Comparison of ENCODE assay signal across 9 mouse cellular contexts in the genomic region with DNA sequence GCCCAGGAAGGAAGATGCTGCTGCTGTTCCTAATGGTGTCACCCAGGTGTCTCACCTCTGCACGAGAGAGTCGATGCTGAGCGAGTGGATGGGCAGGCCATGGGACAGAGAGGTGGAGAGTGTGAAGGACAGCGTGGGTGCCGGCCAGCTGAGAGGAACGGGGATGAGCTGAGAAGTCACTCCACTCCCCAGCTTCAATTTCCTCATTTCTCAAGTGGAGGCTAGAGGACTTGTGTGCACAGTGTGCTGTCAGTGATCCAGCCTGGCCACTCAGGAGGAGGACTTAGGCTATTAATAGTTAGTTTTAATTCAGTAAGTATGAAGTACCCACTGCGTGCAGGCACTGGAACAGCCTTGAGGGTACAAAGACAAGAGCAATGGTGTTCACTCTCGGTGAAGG. TPM values are rescaled to one million over a fixed set of nuclear protein-coding genes. Genes with fewer than 3 reads are reported as not detected.
A peak's percentile ranks its signal among the peaks of the same experiment; 100 is the strongest.
DNase-seq lines count a peak whose midpoint lies in the region; ATAC-seq lines count a peak whose summit lies in the region.
"Had no signal": no experiment of that assay in that cellular context is flagged by ENCODE, and none has a peak within 500 bp of the region (broad histone marks: within the 10 kb centered on the region; RNA-seq: fewer than 3 reads in every experiment).

No protein-coding gene starts in this region.

- no peak overlapping the region for H3K4me2 ChIP-seq in hindbrain, embryonic 11.5 days (replicated peaks; ENCODE audit: low read depth, low read length)
- no peak overlapping the region for H3K4me2 ChIP-seq in embryonic facial prominence, embryonic 13.5 days
- no peak overlapping the region for H3K4me2 ChIP-seq in limb, embryonic 13.5 days (replicated peaks)

- 63% methylated on average over 8 of the region's 8 CpGs for WGBS in hindbrain, embryonic 10.5 days
- WGBS in hindbrain, embryonic 11.5 days: 59% methylated on average over 8 of the region's 8 CpGs
- 61% methylated on average over 8 of the region's 8 CpGs for WGBS in embryonic facial prominence, embryonic 13.5 days
- 36% methylated on average over 8 of the region's 8 CpGs for WGBS in limb, embryonic 13.5 days

- no peak for ATAC-seq in hindbrain, embryonic 11.5 days (ENCODE audit: low FRiP score)
- no peak for ATAC-seq in embryonic facial prominence, embryonic 13.5 days (ENCODE audit: insufficient number of reproducible peaks, insufficient read depth, low FRiP score, low TSS enrichment, low read depth)
- no peak; the same call in 1 of the 2 replicates for ATAC-seq in limb, embryonic 13.5 days (ENCODE audit: low FRiP score, low read depth)

- H3K9me3 ChIP-seq in hindbrain, embryonic 10.5 days: no peaks in the 10 kb centered on the region
- H3K9me3 ChIP-seq in hindbrain, embryonic 11.5 days (ENCODE audit: control insufficient read depth, low read length): no peaks in the 10 kb centered on the region
- H3K9me3 ChIP-seq in embryonic facial prominence, embryonic 13.5 days: no peaks in the 10 kb centered on the region
- no peaks in the 10 kb centered on the region for H3K9me3 ChIP-seq in limb, embryonic 13.5 days

- H3K27ac ChIP-seq in hindbrain, embryonic 10.5 days: peak overlapping the region; percentile 70
- H3K27ac ChIP-seq in hindbrain, embryonic 11.5 days (ENCODE audit: low read depth, low read length): no peak overlapping the region
- H3K27ac ChIP-seq in embryonic facial prominence, embryonic 13.5 days: peak overlapping the region; percentile 55; the same call in 1 of the 2 replicates
- H3K27ac ChIP-seq in limb, embryonic 13.5 days: peak overlapping the region; percentile 33; the same call in 1 of the 2 replicates

- DNase-seq in hindbrain, embryonic 10.5 days (ENCODE audit: low spot score): no peak
- DNase-seq in hindbrain, embryonic 11.5 days (ENCODE audit: low spot score): no peak
- DNase-seq in B cell, adult 2 months: peak; percentile 32 to 36
- DNase-seq in layer of hippocampus, postnatal 36 days: no peak
- DNase-seq in cerebellum, adult 18-20 months: no peak
- no peak for DNase-seq in retina, postnatal 1 day
- DNase-seq: adrenal gland, postnatal 36 days had no signal

- no peak overlapping the region for H3K4me3 ChIP-seq in hindbrain, embryonic 10.5 days
- H3K4me3 ChIP-seq in hindbrain, embryonic 11.5 days (ENCODE audit: low read depth, low read length): no peak overlapping the region
- no peak overlapping the region for H3K4me3 ChIP-seq in embryonic facial prominence, embryonic 13.5 days
- no peak overlapping the region for H3K4me3 ChIP-seq in limb, embryonic 13.5 days

- H3K9ac ChIP-seq in hindbrain, embryonic 11.5 days (ENCODE audit: low read depth, low read length): no peak overlapping the region
- 0 out of 2 replicates have a peak overlapping the region, but pooled peaks have one; percentile 40 for H3K9ac ChIP-seq in embryonic facial prominence, embryonic 13.5 days
- H3K9ac ChIP-seq in limb, embryonic 13.5 days: peak overlapping the region; percentile 32

- H3K27me3 ChIP-seq in hindbrain, embryonic 10.5 days (ENCODE audit: insufficient read depth, poor library complexity, severe bottlenecking): no peaks in the 10 kb centered on the region
- H3K27me3 ChIP-seq in hindbrain, embryonic 11.5 days (ENCODE audit: control insufficient read depth, insufficient read depth, low read length): no peaks in the 10 kb centered on the region
- no peaks in the 10 kb centered on the region for H3K27me3 ChIP-seq in embryonic facial prominence, embryonic 13.5 days
- no peaks in the 10 kb centered on the region for H3K27me3 ChIP-seq in limb, embryonic 13.5 days

- peaks cover 29% of the 10 kb centered on the region for H3K36me3 ChIP-seq in hindbrain, embryonic 10.5 days
- no peaks in the 10 kb centered on the region for H3K36me3 ChIP-seq in hindbrain, embryonic 11.5 days (ENCODE audit: control insufficient read depth, insufficient read depth, low read length)
- no peaks in the 10 kb centered on the region for H3K36me3 ChIP-seq in embryonic facial prominence, embryonic 13.5 days
- peaks cover 6% of the 10 kb centered on the region for H3K36me3 ChIP-seq in limb, embryonic 13.5 days

- H3K4me1 ChIP-seq in hindbrain, embryonic 10.5 days (replicated peaks): peaks cover 24% of the 10 kb centered on the region
- 0 out of 2 replicates have a peak, but pooled peaks cover 3% of the 10 kb centered on the region for H3K4me1 ChIP-seq in hindbrain, embryonic 11.5 days (replicated peaks; ENCODE audit: control insufficient read depth, insufficient read depth, low read length)
- H3K4me1 ChIP-seq in embryonic facial prominence, embryonic 13.5 days: peaks cover 24% of the 10 kb centered on the region
- H3K4me1 ChIP-seq in limb, embryonic 13.5 days: peaks cover 12% of the 10 kb centered on the region

RNA-seq across cellular contexts. Expression of gene Ada, which starts 33.6 kb away (rescaled TPM):
- polyA plus RNA-seq in hindbrain, embryonic 10.5 days (2016; fragmentation: Nextera tagmentation; extraction: Ambion mirVana): 7.2 and 8.1 TPM in 2 replicates
- 4.7 and 6.0 TPM in 2 replicates for polyA plus RNA-seq in hindbrain, embryonic 11.5 days (2014; fragmentation: Nextera tagmentation; extraction: Ambion mirVana)
- 8.5 and 11.1 TPM in 2 replicates for polyA plus RNA-seq in embryonic facial prominence, embryonic 13.5 days (2015; fragmentation: Nextera tagmentation; extraction: Ambion mirVana)
- polyA plus RNA-seq in limb, embryonic 13.5 days (2015; fragmentation: Nextera tagmentation; extraction: Ambion mirVana): 9.4 and 10.9 TPM in 2 replicates
- 1 to 10 TPM; 1.1 to 1.2 TPM for total RNA-seq in layer of hippocampus, postnatal 36 days (2021)

RNA-seq across cellular contexts. Expression of gene Pkig, which starts 58.3 kb away (rescaled TPM):
- 158 and 185 TPM in 2 replicates for polyA plus RNA-seq in hindbrain, embryonic 10.5 days (2016; fragmentation: Nextera tagmentation; extraction: Ambion mirVana)
- polyA plus RNA-seq in hindbrain, embryonic 11.5 days (2014; fragmentation: Nextera tagmentation; extraction: Ambion mirVana): 136 and 138 TPM in 2 replicates
- 105 and 113 TPM in 2 replicates for polyA plus RNA-seq in embryonic facial prominence, embryonic 13.5 days (2015; fragmentation: Nextera tagmentation; extraction: Ambion mirVana)
- polyA plus RNA-seq in limb, embryonic 13.5 days (2015; fragmentation: Nextera tagmentation; extraction: Ambion mirVana): 131 and 134 TPM in 2 replicates
- total RNA-seq in layer of hippocampus, postnatal 36 days (2021): 10 to 100 TPM; 86.8 to 92.5 TPM

Comparison
In these comparisons a context has a peak if more than half of its experiments do, and no peak if none do; other contexts are left out.
1. DNase-seq: peak in B cell, adult 2 months (2 of 2); none in hindbrain, embryonic 10.5 days (single experiment), hindbrain, embryonic 11.5 days (single experiment), layer of hippocampus, postnatal 36 days (0 of 2), cerebellum, adult 18-20 months (0 of 2) and retina, postnatal 1 day (single experiment).